Mouse (Mus musculus) urinary bladder, adult 18-20 months (tissue): ENCODE data around the gene Hcfc1r1.

ENCODE experiments used
- DNase-seq, 2 experiments: peaks; one replicate each; pipeline ENCODE4 v3.0.0; 2022; ENCODE audit warnings: low spot score in 2 of 2, mixed read lengths in 2 of 2

Hcfc1r1 gene

GRCm38 (mm10) chr17:23719455-23719854 is 46.1 kb downstream of the Hcfc1r1 start:
- DNase-seq = no peak

DNA sequence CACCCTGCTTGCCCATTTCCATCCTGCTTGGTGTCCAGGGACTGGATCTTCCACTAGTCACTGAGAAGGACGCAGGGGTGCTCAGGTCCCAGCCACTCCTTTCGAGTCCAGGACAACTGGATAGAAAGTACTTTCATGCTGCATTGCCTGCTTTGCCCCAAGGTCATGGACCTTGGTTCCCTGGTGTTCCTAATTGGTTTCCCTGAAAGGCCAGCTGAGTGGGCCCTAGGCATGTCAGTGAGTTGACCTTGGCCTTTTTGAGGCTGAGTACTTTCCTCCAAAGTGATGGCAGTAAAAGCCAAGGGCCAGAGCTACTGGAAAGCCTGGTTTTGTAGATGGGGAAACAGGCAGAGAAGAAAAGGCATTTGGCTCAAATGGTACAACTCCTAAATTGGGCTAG is 48.5 kb downstream of the Hcfc1r1 start:
- DNase-seq = no peak

DNA sequence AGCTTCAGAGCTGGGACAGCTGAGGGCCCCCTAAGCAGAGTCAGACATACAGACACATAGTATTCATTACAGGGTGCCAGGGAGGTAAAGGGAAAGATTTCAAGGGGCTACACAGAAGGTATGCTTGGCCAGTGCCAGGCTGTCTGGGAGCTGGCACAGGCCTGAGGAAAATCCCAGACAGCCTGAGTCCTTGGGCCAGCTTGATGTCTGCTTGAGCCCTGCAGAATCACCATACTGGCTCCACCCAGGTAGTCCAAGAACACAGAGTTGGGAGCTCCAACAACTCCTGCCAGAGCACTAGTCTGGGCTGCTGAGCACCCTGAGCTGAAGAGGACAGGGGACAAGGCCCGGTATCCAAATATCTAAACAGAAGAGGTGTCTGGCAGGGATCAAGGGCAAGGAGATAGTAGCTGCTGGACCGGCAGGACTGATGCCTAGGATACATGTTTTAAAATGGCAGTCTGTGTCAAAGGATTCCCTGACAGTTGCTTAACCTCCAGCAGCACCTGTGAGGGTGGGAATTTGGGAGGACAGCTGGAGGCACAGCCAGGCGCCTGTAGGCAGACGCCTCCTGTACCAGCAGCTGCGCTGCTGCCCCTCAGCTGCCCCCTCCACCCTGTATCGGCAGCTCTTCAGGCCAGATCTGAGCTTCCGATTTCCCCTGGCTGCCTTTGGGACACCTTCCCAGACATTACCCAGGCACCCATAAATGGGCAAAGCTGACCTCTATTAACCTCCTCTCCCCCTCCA is 49.2 kb downstream of the Hcfc1r1 start, which contains the start of gene 1520401A03Rik:
TSS of gene 1520401A03Rik (minus strand) at position 408 of the 750 bp plus-strand sequence.
- DNase-seq = no peak
